Mouse (Mus musculus) adrenal gland, adult 8-10 months (tissue): ENCODE data around the gene Ogdhl. TPM values are rescaled to one million over a fixed set of nuclear protein-coding genes. Genes with fewer than 3 reads are reported as not detected.
"Not testable (repeated sequence)": the region's sequence is repeated elsewhere in the genome, so short reads cannot be mapped to it uniquely, and the experiment has no call there.

Source experiments
- DNase-seq: peaks from one replicate; pipeline ENCODE4 v3.0.0; 2022
- total RNA-seq, 4 experiments: library from RNA; stranded (reverse); gene quantifications; 2 replicates each; pipeline ENCODE4 v1.2.4; 2022

Gene Ogdhl
- total RNA-seq: 10 to 100 TPM; 12.2 to 18.3 (median 15.2) TPM

- DNase-seq: peak; percentile 50
Measured at GRCm38 (mm10) chr14:32321732-32322685, at the start of gene Ogdhl. Ogdhl (plus strand) TSS chr14:32322019.

- DNase-seq: no peak
Measured at GRCm38 (mm10) chr14:32301622-32302021, 20.2 kb upstream of the Ogdhl start.

DNA sequence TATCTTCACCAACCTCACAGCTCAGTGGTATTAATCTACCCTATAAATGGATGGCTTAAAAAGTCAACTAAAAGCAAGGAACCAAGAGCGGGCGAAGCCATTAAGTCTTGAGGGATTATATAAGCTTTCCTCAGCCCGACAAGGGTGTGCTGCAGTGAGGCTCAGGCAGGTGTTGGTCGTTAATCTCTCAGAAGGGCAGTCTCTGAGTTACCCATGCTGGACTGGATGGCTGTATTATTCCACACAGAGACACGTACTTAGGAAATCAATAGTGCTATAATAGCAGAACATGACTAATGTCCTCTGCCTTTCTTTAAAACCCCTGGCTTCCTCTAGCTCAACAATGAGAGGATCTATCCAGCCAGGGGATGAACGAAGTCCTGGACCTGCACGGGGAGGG, 19.4 kb upstream of the Ogdhl start:
- DNase-seq: no peak

GRCm38 (mm10) chr14:32304921-32305320, 16.9 kb upstream of the Ogdhl start:
- peak; percentile 19 for DNase-seq

GRCm38 (mm10) chr14:32309876-32310275, 11.9 kb upstream of the Ogdhl start:
- DNase-seq: peak; percentile 44

DNA sequence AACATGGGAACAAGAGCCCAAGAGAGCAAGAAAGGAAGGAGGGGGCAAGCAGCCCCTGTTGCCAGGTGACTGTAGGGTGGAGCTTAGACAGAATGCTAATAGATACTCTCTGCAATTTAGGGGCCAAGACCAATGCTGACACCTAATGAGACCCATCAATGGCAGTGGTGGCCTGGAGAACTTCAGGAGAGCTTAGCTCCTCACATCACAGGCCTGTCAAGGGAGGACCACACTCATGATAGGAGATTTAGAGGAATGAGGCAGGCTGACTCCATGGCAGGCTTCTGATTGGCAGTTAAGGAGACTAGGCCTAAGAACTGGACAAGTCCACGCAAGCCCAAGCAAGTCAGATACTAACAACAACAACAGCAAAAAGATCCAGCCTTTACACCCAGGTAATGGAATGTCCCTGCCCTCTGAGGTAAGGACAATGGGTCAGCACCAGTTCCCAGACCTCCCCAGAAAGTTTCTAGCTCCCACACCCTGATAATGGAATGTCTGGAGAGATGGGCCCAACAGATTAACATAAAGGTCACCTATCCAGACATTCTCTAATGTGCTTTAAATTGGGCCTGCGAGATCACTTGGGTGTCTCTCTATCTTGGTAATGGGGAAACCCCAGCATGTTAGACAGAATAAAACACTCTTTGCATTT, 10.3 kb upstream of the Ogdhl start:
- DNase-seq: no peak

DNA sequence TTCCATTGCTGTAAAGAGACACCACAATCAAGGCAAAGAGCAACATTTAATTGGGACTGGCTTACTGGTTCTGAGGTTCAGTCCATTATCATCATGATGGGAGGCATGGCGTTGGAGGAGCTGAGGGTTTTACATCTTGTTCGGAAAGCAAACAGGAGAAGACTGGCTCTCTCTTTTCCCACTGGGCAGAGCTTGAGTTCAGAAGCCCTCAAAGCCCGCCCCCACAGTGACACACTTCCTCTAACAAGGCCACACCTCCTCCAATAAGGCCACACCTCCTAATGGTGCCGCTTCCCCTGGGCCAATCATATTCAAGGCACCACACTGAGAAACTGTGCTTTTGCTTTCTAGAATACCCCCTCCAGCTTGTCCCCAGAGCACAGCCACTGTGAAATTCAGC, 4.0 kb upstream of the Ogdhl start:
- no peak for DNase-seq

GRCm38 (mm10) chr14:32323221-32323620, 1.4 kb downstream of the Ogdhl start:
- DNase-seq: no peak

GRCm38 (mm10) chr14:32327366-32327765, 5.5 kb downstream of the Ogdhl start:
- DNase-seq: no peak

- DNase-seq: no peak
Measured at GRCm38 (mm10) chr14:32332515-32333445, 11.0 kb downstream of the Ogdhl start.

GRCm38 (mm10) chr14:32336021-32336420, 14.2 kb downstream of the Ogdhl start:
- DNase-seq: no peak

DNA sequence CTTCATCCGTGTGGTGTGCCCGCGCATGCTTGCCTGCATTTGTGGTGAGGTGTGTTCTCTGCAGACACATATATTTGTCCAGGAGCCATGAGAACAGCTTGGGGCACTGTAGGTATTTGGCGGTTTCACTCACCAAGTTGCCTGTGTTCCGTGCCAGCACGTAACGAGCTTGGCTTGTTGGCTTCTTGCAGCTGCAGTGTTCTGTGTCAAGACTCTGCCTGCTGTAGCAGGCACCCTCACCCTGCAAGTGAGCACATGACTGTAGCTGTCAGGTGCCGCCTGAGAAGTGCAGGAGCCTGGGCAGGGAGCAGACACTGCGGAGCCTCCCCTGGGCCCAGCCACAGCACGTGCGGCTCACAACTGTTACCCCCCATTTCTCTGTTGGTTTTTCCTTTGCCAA, 14.7 kb downstream of the Ogdhl start:
- DNase-seq: no peak

- no peak for DNase-seq
Measured at GRCm38 (mm10) chr14:32341823-32342222, 20.0 kb downstream of the Ogdhl start.

DNA sequence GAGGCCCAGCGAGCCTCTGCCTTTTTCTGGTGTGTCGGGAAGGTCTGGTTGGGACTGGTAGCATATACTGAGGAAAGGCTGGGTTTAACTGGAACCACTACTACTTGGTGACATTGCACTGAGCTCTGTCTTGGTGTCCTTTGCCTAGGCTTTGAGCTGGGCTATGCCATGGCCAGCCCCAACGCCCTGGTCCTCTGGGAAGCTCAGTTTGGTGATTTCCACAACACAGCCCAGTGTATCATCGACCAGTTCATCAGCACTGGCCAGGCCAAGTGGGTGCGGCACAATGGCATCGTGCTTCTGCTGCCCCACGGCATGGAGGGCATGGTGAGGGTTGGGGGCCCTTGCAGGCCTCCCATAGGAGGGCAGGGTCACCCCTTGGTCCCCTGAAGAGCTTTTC, 22.4 kb downstream of the Ogdhl start:
- no peak for DNase-seq

GRCm38 (mm10) chr14:32344694-32345093, 22.9 kb downstream of the Ogdhl start:
- DNase-seq: no peak

- DNase-seq: no peak
Measured at GRCm38 (mm10) chr14:32347307-32347706, 25.5 kb downstream of the Ogdhl start.

GRCm38 (mm10) chr14:32351181-32351920, 29.5 kb downstream of the Ogdhl start:
- DNase-seq: not testable (repeated sequence)

- no peak for DNase-seq
Measured at GRCm38 (mm10) chr14:32364359-32364758, 42.5 kb downstream of the Ogdhl start.

- DNase-seq: no peak
Measured at GRCm38 (mm10) chr14:32369756-32370155, 47.9 kb downstream of the Ogdhl start.

DNA sequence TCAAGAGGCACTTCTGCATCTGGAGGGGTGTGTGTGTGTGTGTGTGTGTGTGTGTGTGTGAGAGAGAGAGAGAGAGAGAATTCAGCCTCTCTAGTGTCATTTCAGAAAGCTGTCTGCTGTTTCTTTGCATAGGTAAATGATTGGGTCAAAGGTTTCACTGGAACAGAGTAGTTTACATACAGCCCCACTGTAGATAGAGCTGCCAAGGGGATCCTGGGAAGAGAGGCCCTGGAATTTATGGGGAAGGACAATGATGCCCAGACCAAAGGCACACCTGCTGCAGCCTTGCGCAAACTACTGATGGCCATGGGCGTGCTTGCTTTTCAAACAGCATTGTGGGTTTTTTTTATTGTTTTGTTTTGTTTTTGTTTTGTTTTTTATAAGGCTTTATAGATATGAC, 50.7 kb downstream of the Ogdhl start:
- DNase-seq: no peak

DNA sequence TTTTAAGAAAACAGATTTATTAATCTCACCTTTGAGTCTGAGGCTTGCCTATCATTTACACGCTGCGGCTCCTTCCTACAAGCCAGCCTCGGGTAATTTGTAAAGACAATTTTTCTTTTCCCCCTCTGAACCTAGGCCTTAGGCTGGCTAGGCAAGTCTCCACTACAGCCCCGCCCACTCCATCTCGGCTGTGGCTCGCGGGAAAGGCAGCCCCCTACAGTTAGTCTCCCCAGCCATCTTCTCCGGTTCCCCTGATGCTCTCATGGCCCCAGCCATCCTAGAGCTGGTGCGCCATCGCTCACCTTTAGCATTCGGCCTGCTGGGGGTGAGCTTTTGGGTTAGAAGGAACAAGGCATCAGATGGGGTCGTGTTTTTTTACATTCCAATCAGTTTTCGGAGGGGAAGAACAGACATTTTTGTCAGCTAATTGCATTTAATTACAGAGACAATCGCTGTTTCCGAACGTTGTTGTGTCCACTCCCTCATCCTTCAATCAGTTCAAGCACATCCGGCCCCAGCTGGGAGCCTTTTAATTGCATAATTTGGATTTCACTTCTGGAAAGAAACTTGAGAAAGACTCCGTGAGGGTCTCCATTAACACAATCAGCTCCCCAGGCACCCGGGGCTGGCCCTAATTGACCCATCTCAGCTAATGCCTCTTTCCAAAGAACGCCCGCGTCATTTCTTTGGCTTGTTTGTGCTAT, 57.7 kb downstream of the Ogdhl start:
- no peak for DNase-seq
